Mouse (Mus musculus) liver, embryonic 14.5 days (tissue): ENCODE data around the gene Ddah1.

ENCODE experiments used
- CTCF ChIP-seq: IDR thresholded peaks from 2 replicates; pipeline ENCODE4 v1.5.1; 2016; ENCODE audit warnings: antibody characterized with exemption, low read depth, control low read depth
- EP300 ChIP-seq: IDR thresholded peaks from 2 replicates; pipeline ENCODE4 v1.6.1; 2016; ENCODE audit warnings: antibody characterized with exemption, low read depth

DNA sequence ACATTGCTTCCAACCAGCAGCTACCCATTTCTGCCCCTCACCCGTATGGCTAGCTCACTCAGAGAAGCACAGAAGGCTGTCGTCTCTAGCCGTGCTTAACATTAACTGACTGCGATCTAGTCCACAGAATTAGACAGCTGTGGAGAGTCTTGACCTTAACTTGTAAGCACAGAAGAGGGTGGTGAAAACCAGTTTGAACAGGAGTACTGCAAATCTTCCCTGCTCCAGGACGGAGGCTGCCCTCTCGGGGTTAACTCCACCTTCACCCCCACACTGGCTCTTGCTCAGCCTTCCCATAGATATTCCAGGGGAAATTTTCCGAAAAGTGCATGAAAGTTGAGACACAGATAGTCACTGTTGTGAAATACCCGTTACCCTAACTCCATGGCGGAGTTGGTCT, 14.9 kb downstream of the Ddah1 start:
- no peak for TF ChIP-seq CTCF
- TF ChIP-seq EP300 = no peak
